Mouse (Mus musculus) neural tube, postnatal 0 days (tissue): Measurements from ENCODE around the gene Pkd1l3. TPM values are rescaled to one million over a fixed set of nuclear protein-coding genes. Genes with fewer than 3 reads are reported as not detected.

Experiments used
- polyA plus RNA-seq: library from polyadenylated mRNA; unstranded; fragments of >200 nt; fragmentation: Nextera tagmentation; extraction: Ambion mirVana; gene quantifications from 2 replicates; pipeline ENCODE4 v1.2.1, GENCODE M21; 2015

Pkd1l3 gene
- polyA plus RNA-seq, result 0.04 and 0.09 TPM in 2 replicates

DNA sequence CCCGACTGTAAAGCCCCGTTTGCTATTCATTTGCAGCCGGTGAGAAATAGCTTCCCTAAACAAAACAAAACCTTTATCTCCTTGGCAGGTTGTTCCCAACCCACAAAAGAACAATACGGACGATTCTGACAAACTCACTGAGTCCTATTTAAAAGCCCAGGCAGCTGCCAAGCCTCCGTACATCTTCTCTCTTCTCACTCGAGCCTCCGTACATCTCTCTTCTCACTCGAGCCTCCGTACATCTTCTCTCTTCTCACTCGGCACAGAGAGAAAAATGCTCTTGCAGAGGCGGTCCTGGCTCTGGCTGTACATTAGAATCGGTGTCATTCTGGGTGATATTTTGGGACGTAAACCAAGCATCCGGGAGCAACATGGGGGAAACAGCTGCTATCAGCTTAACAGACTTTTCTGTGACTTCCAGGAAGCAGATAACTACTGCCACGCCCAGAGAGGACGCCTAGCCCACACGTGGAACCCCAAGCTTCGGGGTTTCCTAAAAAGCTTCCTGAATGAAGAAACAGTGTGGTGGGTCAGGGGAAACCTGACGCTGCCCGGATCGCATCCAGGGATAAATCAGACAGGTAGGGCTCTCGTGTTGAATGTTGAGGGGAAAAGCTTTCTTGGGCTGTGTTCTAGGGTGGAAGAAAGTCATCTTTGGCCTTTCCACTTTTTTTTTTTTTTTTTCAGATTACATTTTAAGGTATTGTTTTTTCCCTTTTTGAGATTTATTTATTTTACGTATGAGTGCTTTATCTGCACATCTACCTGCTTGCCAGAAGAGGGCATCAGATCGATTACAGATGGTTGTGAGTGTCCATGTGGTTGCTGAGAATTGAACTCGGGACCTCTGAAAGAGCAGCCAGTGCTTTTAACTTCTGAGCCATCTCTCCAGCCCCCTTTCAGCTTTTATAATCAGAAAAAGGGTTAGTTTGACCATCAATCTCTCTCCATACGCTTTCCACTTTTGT is at the start of gene Pkd1l3:
Gene Pkd1l3, plus strand, starts transcription at position 275 of the 968 bp plus-strand sequence.

DNA sequence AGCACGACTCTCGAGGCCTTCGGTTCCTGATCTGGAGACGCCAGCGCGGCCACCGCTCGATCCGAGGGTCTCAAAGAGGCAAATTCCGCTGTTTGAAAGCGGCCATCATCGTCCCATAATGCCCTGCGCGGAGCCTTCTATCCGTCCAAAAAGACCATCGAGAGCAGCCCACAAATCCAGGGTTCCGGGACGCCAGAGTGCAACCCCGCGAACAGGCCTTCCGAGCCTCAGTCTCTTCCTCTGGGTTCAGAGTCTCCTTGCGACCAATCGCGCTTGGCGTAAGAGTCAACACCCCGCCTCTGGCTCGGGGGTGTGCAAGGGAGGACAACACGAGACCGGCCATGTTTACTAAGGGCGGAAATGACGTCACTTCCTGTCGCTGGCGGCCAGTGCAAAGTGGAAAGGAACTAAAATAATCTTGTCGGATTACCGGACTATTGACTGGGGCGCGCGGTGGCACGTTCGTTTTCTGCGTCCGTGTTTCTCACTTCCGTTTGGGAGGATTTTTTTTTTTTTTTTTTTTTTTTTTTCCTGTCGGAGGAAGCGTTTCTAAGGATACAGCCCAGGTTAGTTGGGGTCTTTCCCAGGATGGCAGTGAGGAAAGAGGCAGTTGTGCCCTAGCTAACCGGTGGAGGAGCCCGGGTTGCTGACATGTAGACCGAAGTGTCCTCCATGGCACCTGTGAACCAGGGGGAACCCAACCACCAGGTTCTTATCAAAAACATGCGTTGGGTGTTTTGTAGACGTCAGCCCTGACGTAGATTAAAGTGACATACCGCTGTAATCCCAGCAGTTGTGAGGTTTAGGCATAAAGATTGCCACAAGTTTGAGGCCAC is 48.6 kb upstream of the Pkd1l3 start, which contains the start of the genes Dhx38 and Txnl4b:
Gene Dhx38, minus strand, starts transcription at position 364 of the 836 bp plus-strand sequence.
Gene Txnl4b, plus strand, starts transcription at position 395 of the 836 bp plus-strand sequence.

DNA sequence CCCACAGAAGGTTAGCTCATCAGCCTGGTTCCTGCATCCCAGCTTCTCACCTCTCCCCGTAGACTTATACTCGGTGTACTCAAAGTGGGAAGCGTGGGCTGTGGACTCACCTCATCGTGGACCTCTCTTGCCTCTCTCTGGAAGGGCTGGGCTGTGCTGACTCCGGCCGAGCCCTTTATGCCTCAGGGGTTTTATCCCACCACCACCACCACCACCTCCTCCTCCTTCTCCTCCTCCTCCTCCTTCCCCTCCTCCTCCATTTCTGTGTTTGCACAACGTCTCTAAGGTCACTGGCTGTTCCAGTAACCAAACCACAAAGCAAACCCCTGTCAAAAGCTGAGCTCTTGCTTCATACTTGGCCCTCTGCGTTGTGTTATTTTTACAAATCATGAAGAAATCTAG is 35.4 kb upstream of the Pkd1l3 start, which contains the start of gene Hp:
Gene Hp, minus strand, starts transcription at position 273 of the 402 bp plus-strand sequence.

DNA sequence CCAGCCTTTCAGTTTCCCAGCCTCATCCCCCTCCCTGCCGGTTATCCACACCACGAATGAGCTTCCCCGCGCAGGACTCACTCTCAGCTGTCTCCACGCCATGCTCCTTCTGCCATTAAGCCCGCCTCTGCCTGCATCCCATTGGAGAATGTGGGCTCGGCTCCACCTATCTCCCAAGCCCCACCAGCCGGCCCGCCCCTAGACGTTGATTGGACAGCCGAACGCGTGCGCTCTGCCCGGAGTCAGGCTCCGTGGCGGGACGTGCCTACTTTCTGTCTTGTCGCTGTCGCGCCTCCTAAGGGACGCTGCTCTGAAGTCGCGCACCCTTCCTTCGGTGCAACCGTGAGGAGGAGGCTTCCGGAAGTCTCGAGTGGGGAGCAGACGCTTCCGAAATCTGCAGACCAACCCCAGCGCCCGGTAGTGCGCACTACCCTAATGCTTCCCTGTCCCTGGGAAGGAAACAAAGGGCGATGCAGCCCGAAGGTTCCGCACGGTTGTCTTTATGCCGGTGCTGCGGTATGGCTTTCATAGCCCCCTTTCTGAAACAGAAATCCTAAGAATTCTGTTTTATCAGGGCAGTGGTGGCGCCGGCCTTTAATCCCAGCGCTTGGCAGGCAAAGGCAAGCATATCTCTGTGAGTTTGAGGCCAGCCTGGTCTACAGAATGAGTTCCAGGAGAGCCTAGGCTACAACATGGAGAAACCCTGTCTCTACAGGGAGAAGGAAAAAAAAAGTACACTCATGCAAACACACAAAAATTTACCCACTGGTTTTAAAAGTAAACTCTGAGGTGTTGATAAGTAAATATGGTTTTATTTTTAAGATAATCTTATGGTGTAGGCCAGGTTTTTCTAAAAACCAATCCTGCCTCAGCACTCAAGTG is 5.8 kb upstream of the Pkd1l3 start, which contains the start of gene Dhodh:
Gene Dhodh, minus strand, starts transcription at position 403 of the 882 bp plus-strand sequence.

DNA sequence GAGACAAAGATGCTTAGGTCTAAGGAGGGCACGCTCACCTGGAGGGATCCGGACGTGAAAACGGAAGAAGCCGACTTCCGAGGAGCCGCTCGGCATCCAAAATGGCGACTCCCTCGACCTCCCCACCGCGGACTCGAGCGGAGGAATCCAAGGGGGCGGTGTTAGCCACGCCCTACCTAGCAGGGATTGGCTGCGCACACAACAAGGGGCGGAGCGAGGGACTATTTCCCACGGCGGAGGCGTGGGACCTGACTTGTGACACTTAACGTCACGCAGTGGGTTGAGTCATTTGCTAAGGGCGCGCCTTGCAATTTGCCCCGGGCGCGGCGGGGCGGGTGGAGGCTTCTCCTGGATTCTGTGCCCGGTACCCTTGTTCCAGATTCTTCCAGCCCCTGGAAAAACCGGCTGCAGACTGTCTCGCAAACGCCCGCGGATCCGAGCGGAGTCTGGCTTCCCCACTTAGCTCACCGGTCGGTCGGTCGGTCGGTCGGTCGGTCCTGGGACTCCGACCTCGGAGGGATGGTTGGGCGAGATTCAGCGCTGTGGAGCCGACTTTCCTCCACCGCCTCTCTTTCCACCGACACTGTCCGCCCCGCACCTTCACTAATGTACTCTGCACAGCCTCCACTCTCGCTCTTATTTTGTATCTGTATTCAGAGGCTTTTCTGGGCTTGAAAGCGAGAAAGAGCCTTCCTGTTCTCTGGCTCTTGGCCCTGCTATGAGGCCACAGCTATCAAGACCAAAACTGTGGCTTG is 79.0 kb downstream of the Pkd1l3 start, which contains the start of gene Ist1:
Gene Ist1, minus strand, starts transcription at position 115 of the 755 bp plus-strand sequence.

DNA sequence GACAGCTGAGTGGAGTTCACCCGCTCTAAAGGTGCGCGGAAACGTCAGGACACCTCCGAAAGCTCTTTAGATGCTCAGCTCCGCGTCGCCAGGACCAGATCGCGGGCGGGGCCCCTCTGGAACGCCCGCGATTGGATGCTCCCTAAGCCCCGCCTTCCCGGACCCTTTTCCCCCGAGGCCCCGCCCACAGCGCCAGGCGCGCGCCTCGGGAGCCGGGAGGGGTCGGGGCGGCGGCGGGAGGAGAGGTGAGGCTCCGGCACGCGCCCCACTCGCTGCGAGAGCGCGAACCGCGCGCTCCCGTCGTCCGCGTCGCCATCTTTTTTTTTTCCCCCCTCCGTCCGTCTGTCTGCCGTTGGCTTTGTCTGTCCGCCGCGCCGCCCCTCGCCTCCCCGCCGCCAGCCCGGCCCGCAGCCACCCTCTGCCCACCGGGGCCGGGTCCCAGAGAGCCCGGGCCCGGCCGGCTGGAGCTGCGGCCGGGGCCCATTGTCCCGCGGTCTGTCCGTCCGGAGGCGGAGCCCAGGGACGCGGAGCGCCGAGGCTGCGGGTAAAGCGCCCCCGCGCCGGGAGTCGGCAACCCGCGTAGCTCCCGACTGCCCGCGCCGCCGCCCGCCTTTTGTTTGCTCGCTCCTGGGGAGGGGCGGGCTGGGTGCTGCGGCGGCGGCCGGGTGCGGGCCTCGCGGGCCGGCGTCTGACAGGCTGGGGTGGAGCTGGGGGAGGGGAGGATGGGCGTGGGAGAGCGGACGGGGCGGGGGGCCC is 91.2 kb downstream of the Pkd1l3 start, which contains the start of gene Zfp821:
Gene Zfp821, plus strand, starts transcription at position 227 of the 756 bp plus-strand sequence.

Other genes starting within 250 kb of the Pkd1l3 start
- gene Pmfbp1, start 120.5 kb upstream of the Pkd1l3 start, polyA plus RNA-seq, result 0.72 and 0.75 TPM in 2 replicates
- gene Dhx38, start 48.7 kb upstream of the Pkd1l3 start, polyA plus RNA-seq, result 9.6 and 9.9 TPM in 2 replicates
- gene Txnl4b, start 48.6 kb upstream of the Pkd1l3 start, polyA plus RNA-seq, result 32.2 and 32.4 TPM in 2 replicates
- 0.68 and 1.5 TPM in 2 replicates for gene Hp, start 35.3 kb upstream of the Pkd1l3 start, polyA plus RNA-seq
- 26.2 and 28.4 TPM in 2 replicates for gene Dhodh, start 5.8 kb upstream of the Pkd1l3 start, polyA plus RNA-seq
- 94.0 and 96.8 TPM in 2 replicates for gene Ist1, start 78.7 kb downstream of the Pkd1l3 start, polyA plus RNA-seq
- gene Zfp821, start 91.0 kb downstream of the Pkd1l3 start, polyA plus RNA-seq, result 44.2 and 46.4 TPM in 2 replicates
- 2.3 and 2.7 TPM in 2 replicates for gene Atxn1l, start 123.2 kb downstream of the Pkd1l3 start, polyA plus RNA-seq
- gene Ap1g1, start 164.0 kb downstream of the Pkd1l3 start, polyA plus RNA-seq, result 31.9 and 32.2 TPM in 2 replicates